8 mouse cellular contexts compared by ENCODE assay signal in the genomic region with DNA sequence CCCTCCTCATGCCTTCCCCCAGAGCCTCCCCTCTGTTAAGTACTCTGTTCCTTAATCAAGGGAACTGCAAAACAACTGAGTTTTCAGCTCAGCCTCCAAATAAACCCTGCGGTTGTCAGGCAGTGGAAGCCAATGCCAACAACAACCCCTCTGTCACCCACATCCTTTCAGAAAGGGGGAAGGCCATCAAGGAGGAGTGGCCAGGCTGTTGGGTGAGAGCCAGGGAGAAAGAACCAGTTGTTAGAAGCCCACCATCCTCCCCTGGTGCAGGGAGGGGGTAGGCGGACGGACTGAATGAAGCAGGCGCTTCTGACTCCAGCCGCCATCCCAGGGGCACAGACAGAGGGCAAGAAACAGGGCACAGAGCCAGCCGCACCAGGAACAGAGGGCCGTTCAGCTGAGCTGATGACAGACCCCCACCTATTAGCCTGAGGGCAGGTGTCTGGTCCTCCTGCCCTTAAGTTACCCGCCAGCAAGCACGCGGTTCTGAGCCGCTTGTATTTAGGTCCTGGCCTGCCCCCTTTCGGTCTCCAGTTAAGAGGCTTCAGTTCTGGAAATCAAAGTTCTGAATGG. TPM values are rescaled to one million over a fixed set of nuclear protein-coding genes. Genes with fewer than 3 reads are reported as not detected.
DNase-seq lines count a peak whose midpoint lies in the region; ATAC-seq lines count a peak whose summit lies in the region.

No protein-coding gene starts in this region.

- H3K36me3 ChIP-seq in midbrain, embryonic 12.5 days, result peaks cover 8% of the 10 kb centered on the region; the same call in 1 of the 2 replicates
- no peaks in the 10 kb centered on the region for H3K36me3 ChIP-seq in midbrain, embryonic 11.5 days (ENCODE audit: control insufficient read depth, insufficient read depth, low read length)
- H3K36me3 ChIP-seq in midbrain, embryonic 15.5 days (replicated peaks), result 0 out of 2 replicates have a peak, but pooled peaks cover under 1% of the 10 kb centered on the region

- H3K9ac ChIP-seq in midbrain, embryonic 12.5 days (replicated peaks), result no peak overlapping the region
- no peak overlapping the region for H3K9ac ChIP-seq in midbrain, embryonic 11.5 days (ENCODE audit: low read length)
- H3K9ac ChIP-seq in midbrain, embryonic 15.5 days, result no peak overlapping the region

- peak; percentile 81; the same call in 1 of the 2 replicates for ATAC-seq in midbrain, embryonic 12.5 days (ENCODE audit: low FRiP score, low read depth)
- ATAC-seq in midbrain, embryonic 11.5 days (ENCODE audit: low FRiP score), result no peak
- peak; percentile 93 to 95 for ATAC-seq in hematopoietic stem cell, adult 5-6 weeks (replicated peaks in 1 of 2; ENCODE audit: insufficient read depth in 1 of 2, low FRiP score in 2 of 2, low TSS enrichment in 1 of 2, low read depth in 1 of 2, poor library complexity in 2 of 2, severe bottlenecking in 2 of 2)
- ATAC-seq in midbrain, embryonic 15.5 days (replicated peaks), result peak; percentile 81
- ATAC-seq in activated CD4-positive, CD25-positive, alpha-beta regulatory T cell, adult 4 months, result no peak

- H3K27ac ChIP-seq in midbrain, embryonic 12.5 days (replicated peaks), result no peak overlapping the region
- no peak overlapping the region for H3K27ac ChIP-seq in midbrain, embryonic 11.5 days (ENCODE audit: low read depth, low read length)
- peak overlapping the region; percentile 27 for H3K27ac ChIP-seq in midbrain, embryonic 15.5 days

- H3K4me3 ChIP-seq in midbrain, embryonic 12.5 days, result no peak overlapping the region
- no peak overlapping the region for H3K4me3 ChIP-seq in midbrain, embryonic 11.5 days (ENCODE audit: low read depth, low read length)
- no peak overlapping the region for H3K4me3 ChIP-seq in midbrain, embryonic 15.5 days

- peaks cover 22% of the 10 kb centered on the region for H3K27me3 ChIP-seq in midbrain, embryonic 12.5 days
- H3K27me3 ChIP-seq in midbrain, embryonic 11.5 days (ENCODE audit: control insufficient read depth, insufficient read depth, low read length), result peaks cover 14% of the 10 kb centered on the region
- H3K27me3 ChIP-seq in midbrain, embryonic 15.5 days (replicated peaks), result no peaks in the 10 kb centered on the region

- H3K4me2 ChIP-seq in midbrain, embryonic 12.5 days (replicated peaks), result no peak overlapping the region
- H3K4me2 ChIP-seq in midbrain, embryonic 11.5 days, result no peak overlapping the region
- peak overlapping the region; percentile 17 for H3K4me2 ChIP-seq in midbrain, embryonic 15.5 days

- no peaks in the 10 kb centered on the region for H3K9me3 ChIP-seq in midbrain, embryonic 12.5 days
- H3K9me3 ChIP-seq in midbrain, embryonic 11.5 days (ENCODE audit: control insufficient read depth, low read length), result no peaks in the 10 kb centered on the region
- no peaks in the 10 kb centered on the region for H3K9me3 ChIP-seq in midbrain, embryonic 15.5 days

- WGBS in midbrain, embryonic 12.5 days, result 48% methylated on average over 12 of the region's 12 CpGs
- WGBS in midbrain, embryonic 11.5 days, result 55% methylated on average over 12 of the region's 12 CpGs
- WGBS in midbrain, embryonic 15.5 days, result 35% methylated on average over 12 of the region's 12 CpGs

- DNase-seq in embryo, embryonic 10 days (ENCODE audit: low spot score), result peak; percentile 52
- no peak for DNase-seq in embryo, embryonic 9.5 days (ENCODE audit: extremely low spot score)
- no peak for DNase-seq in midbrain, embryonic 11.5 days (ENCODE audit: low spot score, missing footprints)
- no peak for DNase-seq in adrenal gland, postnatal 4 days (ENCODE audit: low spot score in 2 of 2)

- peaks cover 17% of the 10 kb centered on the region for H3K4me1 ChIP-seq in midbrain, embryonic 12.5 days
- 0 out of 2 replicates have a peak, but pooled peaks cover 4% of the 10 kb centered on the region for H3K4me1 ChIP-seq in midbrain, embryonic 11.5 days (ENCODE audit: control insufficient read depth, insufficient read depth, low read length)
- H3K4me1 ChIP-seq in midbrain, embryonic 15.5 days, result peaks cover 15% of the 10 kb centered on the region

RNA-seq across cellular contexts. Expression of a gene that starts 2.7 kb away (rescaled TPM):
- polyA plus RNA-seq in midbrain, embryonic 12.5 days (2016; fragmentation: Nextera tagmentation; extraction: Ambion mirVana), result 2.7 and 3.1 TPM in 2 replicates
- 2.4 TPM in 2 replicates for polyA plus RNA-seq in midbrain, embryonic 11.5 days (2014; fragmentation: Nextera tagmentation; extraction: Ambion mirVana)
- not detected in 2 replicates for total RNA-seq in hematopoietic stem cell, adult 5-6 weeks (2017)
- polyA plus RNA-seq in midbrain, embryonic 15.5 days (2015; fragmentation: Nextera tagmentation; extraction: Ambion mirVana), result 4.0 and 4.6 TPM in 2 replicates
- under 1 TPM; 0.34 to 0.59 TPM for total RNA-seq in adrenal gland, postnatal 4 days (2021)
- not detected for polyA plus RNA-seq in activated CD4-positive, CD25-positive, alpha-beta regulatory T cell, adult 4 months (2017; shearing (Covaris generic))

RNA-seq across cellular contexts. Expression of a gene that starts 20.7 kb away (rescaled TPM):
- polyA plus RNA-seq in midbrain, embryonic 12.5 days (2016; fragmentation: Nextera tagmentation; extraction: Ambion mirVana), result 19.8 and 20.9 TPM in 2 replicates
- polyA plus RNA-seq in midbrain, embryonic 11.5 days (2014; fragmentation: Nextera tagmentation; extraction: Ambion mirVana), result 20.1 and 21.9 TPM in 2 replicates
- 4.6 and 5.8 TPM in 2 replicates for total RNA-seq in hematopoietic stem cell, adult 5-6 weeks (2017)
- polyA plus RNA-seq in midbrain, embryonic 15.5 days (2015; fragmentation: Nextera tagmentation; extraction: Ambion mirVana), result 20.4 and 20.5 TPM in 2 replicates
- 10 to 100 TPM in 1 of 2 experiments, 1 to 10 TPM in 1; 7.1 to 10.3 TPM for total RNA-seq in adrenal gland, postnatal 4 days (2021)
- 1 to 10 TPM; 1.4 to 1.8 TPM for polyA plus RNA-seq in activated CD4-positive, CD25-positive, alpha-beta regulatory T cell, adult 4 months (2017; shearing (Covaris generic))

RNA-seq across cellular contexts. Expression of a gene that starts 27.6 kb away (rescaled TPM):
- 351 and 359 TPM in 2 replicates for polyA plus RNA-seq in midbrain, embryonic 12.5 days (2016; fragmentation: Nextera tagmentation; extraction: Ambion mirVana)
- polyA plus RNA-seq in midbrain, embryonic 11.5 days (2014; fragmentation: Nextera tagmentation; extraction: Ambion mirVana), result 331 and 348 TPM in 2 replicates
- 41.8 and 63.8 TPM in 2 replicates for total RNA-seq in hematopoietic stem cell, adult 5-6 weeks (2017)
- polyA plus RNA-seq in midbrain, embryonic 15.5 days (2015; fragmentation: Nextera tagmentation; extraction: Ambion mirVana), result 430 and 438 TPM in 2 replicates
- 100 to 1,000 TPM; 115 to 125 TPM for total RNA-seq in adrenal gland, postnatal 4 days (2021)
- polyA plus RNA-seq in activated CD4-positive, CD25-positive, alpha-beta regulatory T cell, adult 4 months (2017; shearing (Covaris generic)), result 100 to 1,000 TPM; 244 to 264 TPM

RNA-seq across cellular contexts. Expression of a gene that starts 36.4 kb away (rescaled TPM):
- polyA plus RNA-seq in midbrain, embryonic 12.5 days (2016; fragmentation: Nextera tagmentation; extraction: Ambion mirVana), result 7.3 and 7.9 TPM in 2 replicates
- polyA plus RNA-seq in midbrain, embryonic 11.5 days (2014; fragmentation: Nextera tagmentation; extraction: Ambion mirVana), result 6.8 and 7.2 TPM in 2 replicates
- 2.1 and 3.4 TPM in 2 replicates for total RNA-seq in hematopoietic stem cell, adult 5-6 weeks (2017)
- polyA plus RNA-seq in midbrain, embryonic 15.5 days (2015; fragmentation: Nextera tagmentation; extraction: Ambion mirVana), result 3.7 and 3.8 TPM in 2 replicates
- 1 to 10 TPM; 5.9 to 6.1 TPM for total RNA-seq in adrenal gland, postnatal 4 days (2021)
- 1 to 10 TPM; 6.4 to 8.4 TPM for polyA plus RNA-seq in activated CD4-positive, CD25-positive, alpha-beta regulatory T cell, adult 4 months (2017; shearing (Covaris generic))

RNA-seq across cellular contexts. Expression of a gene that starts 58.9 kb away (rescaled TPM):
- polyA plus RNA-seq in midbrain, embryonic 12.5 days (2016; fragmentation: Nextera tagmentation; extraction: Ambion mirVana), result 182 and 192 TPM in 2 replicates
- polyA plus RNA-seq in midbrain, embryonic 11.5 days (2014; fragmentation: Nextera tagmentation; extraction: Ambion mirVana), result 209 and 223 TPM in 2 replicates
- total RNA-seq in hematopoietic stem cell, adult 5-6 weeks (2017), result 173 and 207 TPM in 2 replicates
- polyA plus RNA-seq in midbrain, embryonic 15.5 days (2015; fragmentation: Nextera tagmentation; extraction: Ambion mirVana), result 210 and 216 TPM in 2 replicates
- total RNA-seq in adrenal gland, postnatal 4 days (2021), result 10 to 100 TPM; 84.4 to 100.0 TPM
- 100 to 1,000 TPM; 118 to 135 TPM for polyA plus RNA-seq in activated CD4-positive, CD25-positive, alpha-beta regulatory T cell, adult 4 months (2017; shearing (Covaris generic))

Comparison
In these comparisons a context has a peak if more than half of its experiments do, and no peak if none do; other contexts are left out.
1. ATAC-seq: peak in midbrain, embryonic 12.5 days (single experiment), hematopoietic stem cell, adult 5-6 weeks (2 of 2) and midbrain, embryonic 15.5 days (single experiment); none in midbrain, embryonic 11.5 days (single experiment) and activated CD4-positive, CD25-positive, alpha-beta regulatory T cell, adult 4 months (single experiment).